Mouse (Mus musculus): ENCODE results near the gene Miga2.

The Miga2 gene

GRCm38 (mm10) chr2:30358533-30359531, 5.2 kb upstream of the Miga2 start, which contains the start of gene Sh3glb2:
Gene Sh3glb2 (minus strand): TSS chr2:30359337.
- peak; percentile 83 to 88 for DNase-seq (ENCODE audit: low spot score in 2 of 2)

- DNase-seq (ENCODE audit: low spot score in 2 of 2) = no peak
Observed at GRCm38 (mm10) chr2:30360626-30361025, 3.4 kb upstream of the Miga2 start.

DNA sequence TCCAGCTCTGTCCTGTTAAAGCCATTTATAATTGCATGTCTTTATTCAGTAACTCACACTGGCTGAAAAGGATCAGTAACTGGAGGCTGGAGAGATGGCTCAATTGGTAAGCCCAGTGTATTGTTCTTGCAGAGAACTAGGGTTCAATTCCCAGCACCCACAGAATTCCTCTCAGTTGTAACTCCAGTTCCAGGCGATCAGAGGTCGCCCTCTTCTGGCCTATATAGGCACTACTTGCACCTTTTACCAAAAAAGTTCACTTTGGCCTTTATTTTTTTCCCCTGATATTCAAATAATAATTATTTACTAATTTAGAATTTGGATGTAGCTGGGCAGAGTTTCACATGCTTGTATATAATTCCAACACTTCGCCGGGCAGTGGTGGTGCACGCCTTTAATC, 1.2 kb upstream of the Miga2 start:
- DNase-seq (ENCODE audit: low spot score in 2 of 2) = no peak

DNA sequence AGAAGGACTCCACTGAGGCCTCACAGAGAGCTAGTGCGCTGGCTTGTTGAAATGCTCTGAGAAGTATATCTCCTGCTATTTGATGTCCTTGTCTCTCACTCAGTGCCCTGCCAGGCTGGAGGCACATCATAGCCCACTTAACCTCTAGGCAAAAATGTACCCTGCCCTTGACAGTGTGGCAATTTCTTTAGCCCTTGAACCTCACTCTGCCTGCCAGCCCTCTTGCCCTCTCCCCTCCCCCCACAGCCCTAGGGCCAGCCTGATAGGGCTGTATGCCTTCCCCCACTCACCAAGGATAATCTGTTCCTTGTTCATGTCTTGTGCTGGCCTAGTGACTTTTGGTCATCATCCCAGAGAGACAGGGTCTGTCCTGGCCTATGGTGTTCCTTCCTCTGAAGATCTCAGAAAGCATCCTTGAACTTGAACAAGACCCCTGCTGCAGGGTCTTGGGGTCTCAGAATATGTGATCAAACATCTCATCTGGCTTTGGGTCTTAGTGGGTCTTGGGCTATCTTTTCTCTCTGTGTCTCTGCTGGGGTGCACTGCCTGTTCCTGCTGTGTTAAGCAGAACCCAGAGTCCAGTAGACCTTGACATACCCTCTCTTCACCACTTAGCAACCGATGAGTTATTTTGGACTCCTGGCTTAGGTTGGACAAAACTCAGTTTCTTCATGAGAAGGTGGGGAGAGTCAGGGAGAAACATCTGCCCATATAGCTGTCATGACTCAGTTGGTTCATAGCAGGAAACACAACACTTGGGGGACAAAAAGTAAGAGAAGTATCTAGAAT, 1.4 kb downstream of the Miga2 start:
- no peak for DNase-seq (ENCODE audit: low spot score in 2 of 2)

DNA sequence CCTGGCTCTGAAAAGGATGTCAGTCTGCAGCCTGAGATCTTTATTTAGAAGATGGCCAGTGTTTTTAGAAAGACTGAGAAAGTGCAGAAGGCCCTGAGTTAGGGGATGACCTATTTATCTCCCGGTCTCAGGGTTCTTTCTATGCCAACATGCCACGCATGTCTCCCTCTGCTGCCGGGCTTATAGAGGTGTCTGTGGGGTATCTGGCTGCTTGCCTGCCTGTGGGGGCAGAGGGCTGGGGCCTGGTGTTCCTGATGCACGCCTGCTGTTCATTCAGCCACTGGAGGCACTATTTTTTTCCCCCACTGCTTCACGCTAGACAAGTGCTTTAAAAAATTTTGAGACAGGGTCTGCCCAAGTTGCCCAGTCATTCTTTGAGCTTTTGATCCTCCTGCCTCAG, 2.2 kb downstream of the Miga2 start:
- no peak for DNase-seq (ENCODE audit: low spot score in 2 of 2)

DNA sequence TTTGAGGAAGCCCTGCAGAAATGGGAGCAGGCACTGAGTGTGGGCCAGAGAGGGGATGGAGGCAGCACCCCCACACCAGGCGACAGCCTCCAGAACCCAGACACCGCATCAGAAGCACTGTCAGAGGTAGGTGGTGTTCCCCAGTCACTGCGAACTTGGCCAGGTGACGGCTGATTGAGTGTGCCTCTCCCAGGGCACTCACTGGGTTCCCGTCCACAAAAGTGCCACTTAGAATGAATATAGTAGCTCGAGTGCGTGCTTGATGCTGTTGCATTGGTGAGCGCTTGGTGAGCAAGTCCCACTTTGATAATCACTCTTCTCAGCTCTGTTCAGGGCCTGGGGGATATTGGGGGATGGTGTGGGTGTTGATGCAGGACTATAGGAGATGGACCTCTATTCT, 7.5 kb downstream of the Miga2 start:
- no peak for DNase-seq (ENCODE audit: low spot score in 2 of 2)

GRCm38 (mm10) chr2:30372726-30373125, 8.7 kb downstream of the Miga2 start:
- no peak for DNase-seq (ENCODE audit: low spot score in 2 of 2)

DNA sequence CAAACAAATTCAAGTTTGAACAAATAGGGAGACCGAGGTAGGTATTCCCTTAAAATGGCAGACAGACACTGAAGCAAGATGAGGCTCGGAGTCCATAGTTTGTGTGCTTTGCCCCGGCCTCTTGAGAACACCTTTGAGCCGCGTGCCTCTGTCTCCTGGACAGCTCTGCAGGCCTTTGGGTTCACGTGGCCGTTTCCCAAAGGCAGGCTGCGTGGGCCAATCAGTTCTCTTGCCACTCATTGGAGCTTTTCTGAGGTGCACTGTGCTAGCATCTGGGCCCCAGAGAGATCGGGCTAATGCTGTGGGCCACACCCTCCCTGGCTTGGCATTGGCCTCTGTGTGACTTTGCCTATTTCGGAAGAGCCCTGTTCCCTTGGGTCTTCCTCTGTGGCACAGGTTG, 11.9 kb downstream of the Miga2 start:
- DNase-seq (ENCODE audit: low spot score in 2 of 2) = no peak

DNA sequence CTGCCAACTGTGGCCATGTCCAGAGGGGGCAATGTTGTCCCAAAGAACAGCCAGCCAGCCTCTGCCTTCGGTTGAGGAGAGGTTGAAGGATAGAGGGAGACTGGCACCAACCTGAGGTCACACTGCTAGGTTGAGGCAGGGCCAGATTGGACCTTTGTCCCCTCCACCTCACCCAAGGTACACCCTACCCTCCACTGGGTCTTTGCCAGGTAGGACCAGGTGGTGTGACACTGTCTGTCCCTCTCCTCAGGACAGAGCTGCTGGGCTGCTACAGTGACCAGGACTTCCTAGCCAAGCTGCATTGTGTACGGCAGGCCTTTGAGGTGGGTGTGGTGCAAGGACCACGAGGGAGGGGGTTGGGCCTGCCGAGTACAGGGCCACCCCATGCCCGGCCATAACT, 13.7 kb downstream of the Miga2 start:
- DNase-seq (ENCODE audit: low spot score in 2 of 2) = no peak

DNA sequence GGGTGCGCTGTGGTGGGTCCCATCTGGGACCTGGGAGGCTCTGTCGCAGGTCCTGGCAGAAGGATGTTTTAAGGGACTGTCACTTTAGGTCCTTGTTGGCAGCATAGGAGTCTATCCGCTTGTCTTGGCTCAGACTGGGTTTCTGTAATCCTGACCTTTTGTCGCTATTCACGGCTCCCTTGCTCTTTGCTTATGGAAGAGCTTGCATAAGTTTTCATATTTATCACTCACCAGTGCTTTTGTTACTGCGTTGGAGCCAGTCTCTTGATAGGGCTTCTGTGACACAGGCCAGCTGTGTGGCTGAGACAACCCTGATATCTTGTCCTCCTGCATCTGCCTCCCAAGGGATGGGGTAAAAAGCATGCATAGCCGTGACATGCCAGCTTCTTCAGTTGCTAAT, 15.3 kb downstream of the Miga2 start:
- no peak for DNase-seq (ENCODE audit: low spot score in 2 of 2)

DNA sequence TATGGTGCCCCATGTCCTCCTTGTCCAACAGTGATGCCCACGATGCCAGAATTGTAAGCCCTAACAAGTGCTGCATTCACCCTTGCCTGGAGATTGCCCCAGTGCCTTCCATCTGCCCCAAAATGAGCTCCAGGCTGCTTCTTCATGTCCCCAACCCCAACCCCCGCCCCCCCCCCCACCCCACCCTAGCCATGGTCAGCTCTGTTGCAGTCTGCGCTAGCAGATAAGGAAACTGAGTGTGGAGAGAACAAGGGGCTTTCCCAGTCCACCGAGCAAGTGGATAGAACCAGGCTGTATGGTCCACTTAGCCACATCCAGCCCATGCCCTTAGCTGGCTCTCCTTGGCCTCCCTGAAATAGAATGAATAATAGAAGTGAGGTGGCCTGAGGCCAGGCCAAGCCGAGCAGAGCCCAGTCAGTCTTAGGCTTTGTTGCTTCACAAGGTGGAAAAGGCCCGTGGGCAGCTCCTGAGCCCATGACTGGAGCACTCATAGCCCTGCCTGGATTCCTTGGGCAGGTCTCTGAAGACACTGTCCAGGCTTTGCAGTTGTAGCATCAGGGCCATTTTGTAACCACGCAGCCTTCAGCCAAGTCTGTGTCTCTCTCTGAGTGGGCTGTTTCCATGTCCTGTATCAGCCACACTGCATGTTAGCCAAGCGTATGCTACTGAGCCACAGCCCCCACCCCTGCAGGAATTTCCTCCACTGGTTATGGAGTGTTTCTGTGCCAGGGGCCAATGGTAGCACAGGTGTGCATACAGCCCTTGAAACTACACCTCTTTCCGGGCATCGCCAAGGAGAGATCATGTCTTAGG, 16.7 kb downstream of the Miga2 start:
- no peak for DNase-seq (ENCODE audit: low spot score in 2 of 2)

- DNase-seq (ENCODE audit: low spot score in 2 of 2) = no peak
Observed at GRCm38 (mm10) chr2:30381377-30381725, 17.3 kb downstream of the Miga2 start.

- DNase-seq (ENCODE audit: low spot score in 2 of 2) = no peak
Observed at GRCm38 (mm10) chr2:30384814-30385213, 20.8 kb downstream of the Miga2 start.

DNA sequence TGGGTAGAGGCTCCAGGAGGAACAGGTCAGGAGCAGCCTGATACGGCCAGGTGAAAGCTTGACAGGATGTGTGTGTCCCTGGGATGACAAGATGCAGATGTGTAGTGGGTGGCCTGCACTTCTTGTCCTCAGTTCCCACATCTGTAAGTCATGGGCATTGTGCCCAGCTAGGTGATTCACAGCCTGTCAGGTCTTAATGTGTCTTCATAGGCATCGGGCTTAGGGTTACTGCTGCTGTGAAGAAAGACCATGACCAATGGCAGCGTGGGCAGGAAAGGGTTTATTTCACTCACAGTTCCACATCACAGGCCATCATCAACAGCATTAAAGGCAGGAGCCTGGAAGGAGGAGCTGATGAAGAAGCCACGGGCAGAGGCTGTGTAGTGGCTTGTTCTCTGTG, 21.6 kb downstream of the Miga2 start:
- no peak for DNase-seq (ENCODE audit: low spot score in 2 of 2)

DNA sequence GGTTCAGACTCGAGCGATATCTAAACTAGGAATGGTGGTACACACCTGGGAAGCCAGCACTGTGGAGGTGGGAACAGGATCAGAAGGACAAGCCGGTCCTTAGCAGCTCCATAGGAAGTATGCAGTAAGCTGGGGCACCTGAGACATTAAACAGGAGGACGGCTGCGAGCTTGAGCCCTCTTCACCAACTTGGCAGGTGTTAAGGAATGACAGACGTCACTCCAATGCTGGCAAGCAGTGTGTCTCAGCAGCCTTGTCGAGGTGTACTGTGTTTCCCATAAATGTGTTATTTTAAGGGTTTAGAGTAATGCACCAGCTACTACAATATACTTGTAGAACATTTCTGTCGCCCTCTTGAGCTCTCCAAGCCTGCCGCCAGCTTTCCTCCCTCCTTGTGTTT, 22.9 kb downstream of the Miga2 start:
- no peak for DNase-seq (ENCODE audit: low spot score in 2 of 2)

GRCm38 (mm10) chr2:30389000-30389399, 25.0 kb downstream of the Miga2 start:
- DNase-seq (ENCODE audit: low spot score in 2 of 2) = no peak

GRCm38 (mm10) chr2:30392114-30392576, 28.1 kb downstream of the Miga2 start, which contains the start of gene Dolpp1:
Gene Dolpp1 (plus strand): TSS chr2:30392254.
- peak; percentile 97 to 98 for DNase-seq (ENCODE audit: low spot score in 2 of 2)

GRCm38 (mm10) chr2:30392577-30393369, 28.7 kb downstream of the Miga2 start:
- DNase-seq (ENCODE audit: low spot score in 2 of 2) = peak; percentile 79 to 82

- DNase-seq (ENCODE audit: low spot score in 2 of 2) = no peak
Observed at GRCm38 (mm10) chr2:30393370-30393656, 29.3 kb downstream of the Miga2 start.

GRCm38 (mm10) chr2:30395757-30396156, 31.7 kb downstream of the Miga2 start:
- no peak for DNase-seq (ENCODE audit: low spot score in 2 of 2)

- no peak for DNase-seq (ENCODE audit: low spot score in 2 of 2)
Observed at GRCm38 (mm10) chr2:30396246-30396645, 32.2 kb downstream of the Miga2 start.
